Mouse (Mus musculus) myocyte (in vitro differentiated cells): ENCODE results near the gene Gad1.

Experiments used
- CEBPB ChIP-seq: IDR thresholded peaks from 2 replicates; pipeline ENCODE4 v1.6.1; 2011; ENCODE audit warnings: mild to moderate bottlenecking, moderate library complexity; ENCODE audit not compliant: poor library complexity, insufficient read depth, severe bottlenecking
- MAX ChIP-seq: IDR thresholded peaks from one replicate; pipeline ENCODE4 v1.6.1; 2011; ENCODE audit warnings: low read depth, mild to moderate bottlenecking, control low read depth
- MYOD1 ChIP-seq, 3 experiments: IDR thresholded peaks; one replicate each; pipeline ENCODE4 v1.6.1; 2011; ENCODE audit warnings: control low read depth in 2 of 3, low read depth in 2 of 3, mild to moderate bottlenecking in 2 of 3, moderate library complexity in 1 of 3; ENCODE audit not compliant: insufficient read length in 2 of 3, control insufficient read depth in 1 of 3
- MYOG ChIP-seq, 3 experiments: IDR thresholded peaks; one replicate each; pipeline ENCODE4 v1.6.1; 2011; ENCODE audit warnings: control low read depth in 2 of 3, low read depth in 2 of 3, mild to moderate bottlenecking in 2 of 3; ENCODE audit not compliant: insufficient read length in 2 of 3, control insufficient read depth in 1 of 3, insufficient read depth in 1 of 3
- POLR2A ChIP-seq: IDR thresholded peaks from one replicate; pipeline ENCODE4 v1.6.1; 2011; ENCODE audit warnings: low read depth, mild to moderate bottlenecking, control low read depth, moderate library complexity; ENCODE audit not compliant: insufficient read length
- POLR2AphosphoS2 ChIP-seq: IDR thresholded peaks from one replicate; pipeline ENCODE4 v1.6.1; 2011; ENCODE audit warnings: low read depth, control low read depth; ENCODE audit not compliant: insufficient read length
- REST ChIP-seq: IDR thresholded peaks from one replicate; pipeline ENCODE4 v1.6.1; 2011; ENCODE audit warnings: mild to moderate bottlenecking, control low read depth, moderate library complexity; ENCODE audit not compliant: insufficient read depth, insufficient read length
- SRF ChIP-seq: IDR thresholded peaks from one replicate; pipeline ENCODE4 v1.6.1; 2011; ENCODE audit warnings: low read depth; ENCODE audit not compliant: control insufficient read depth, insufficient read length
- TCF12 ChIP-seq: IDR thresholded peaks from one replicate; pipeline ENCODE4 v1.6.1; 2011; ENCODE audit warnings: mild to moderate bottlenecking, control low read depth; ENCODE audit not compliant: poor library complexity, insufficient read depth, severe bottlenecking
- TCF3 ChIP-seq: IDR thresholded peaks from one replicate; pipeline ENCODE4 v1.6.1; 2011; ENCODE audit warnings: low read depth, control low read depth; ENCODE audit not compliant: insufficient read length
- USF1 ChIP-seq: IDR thresholded peaks from one replicate; pipeline ENCODE4 v1.6.1; 2011; ENCODE audit warnings: low read depth, mild to moderate bottlenecking, control low read depth, moderate library complexity

DNA sequence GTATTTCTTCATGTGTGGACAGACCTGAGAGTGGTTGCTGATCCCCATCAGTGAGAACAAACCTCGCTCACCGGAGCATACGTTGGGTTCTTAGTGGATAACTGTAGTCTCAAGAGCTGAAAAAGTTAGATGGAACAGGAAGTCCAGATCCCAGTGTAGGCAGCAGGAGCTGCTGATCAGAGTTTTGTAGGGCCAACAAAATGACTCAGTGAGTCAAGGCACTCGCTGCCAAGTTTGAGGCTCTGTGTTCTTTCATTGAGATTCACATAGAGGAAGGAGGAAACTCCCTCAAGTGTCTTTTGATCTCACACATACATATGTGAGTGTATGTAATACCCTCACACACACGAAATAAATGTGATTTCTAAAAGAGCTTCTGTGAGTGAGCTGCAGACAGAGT is 40.8 kb downstream of the Gad1 start:
- TF ChIP-seq POLR2A = no peak
- TF ChIP-seq TCF12 = no peak
- TF ChIP-seq MAX = no peak
- no peak for TF ChIP-seq CEBPB
- no peak for TF ChIP-seq USF1
- TF ChIP-seq POLR2AphosphoS2 = no peak
- TF ChIP-seq TCF3 = no peak
- TF ChIP-seq MYOD1 (IDR thresholded peaks at IDR 0.05; ENCODE audit: control insufficient read depth in 1 of 3, insufficient read length in 2 of 3, low read depth in 2 of 3) = no peak
- TF ChIP-seq MYOG (IDR thresholded peaks at IDR 0.05; ENCODE audit: control insufficient read depth in 1 of 3, insufficient read depth in 1 of 3, insufficient read length in 2 of 3, low read depth in 2 of 3) = no peak
- TF ChIP-seq REST = no peak
- TF ChIP-seq SRF = no peak
